Mouse (Mus musculus): ENCODE data around the gene Gabbr2.

Gene Gabbr2

DNA sequence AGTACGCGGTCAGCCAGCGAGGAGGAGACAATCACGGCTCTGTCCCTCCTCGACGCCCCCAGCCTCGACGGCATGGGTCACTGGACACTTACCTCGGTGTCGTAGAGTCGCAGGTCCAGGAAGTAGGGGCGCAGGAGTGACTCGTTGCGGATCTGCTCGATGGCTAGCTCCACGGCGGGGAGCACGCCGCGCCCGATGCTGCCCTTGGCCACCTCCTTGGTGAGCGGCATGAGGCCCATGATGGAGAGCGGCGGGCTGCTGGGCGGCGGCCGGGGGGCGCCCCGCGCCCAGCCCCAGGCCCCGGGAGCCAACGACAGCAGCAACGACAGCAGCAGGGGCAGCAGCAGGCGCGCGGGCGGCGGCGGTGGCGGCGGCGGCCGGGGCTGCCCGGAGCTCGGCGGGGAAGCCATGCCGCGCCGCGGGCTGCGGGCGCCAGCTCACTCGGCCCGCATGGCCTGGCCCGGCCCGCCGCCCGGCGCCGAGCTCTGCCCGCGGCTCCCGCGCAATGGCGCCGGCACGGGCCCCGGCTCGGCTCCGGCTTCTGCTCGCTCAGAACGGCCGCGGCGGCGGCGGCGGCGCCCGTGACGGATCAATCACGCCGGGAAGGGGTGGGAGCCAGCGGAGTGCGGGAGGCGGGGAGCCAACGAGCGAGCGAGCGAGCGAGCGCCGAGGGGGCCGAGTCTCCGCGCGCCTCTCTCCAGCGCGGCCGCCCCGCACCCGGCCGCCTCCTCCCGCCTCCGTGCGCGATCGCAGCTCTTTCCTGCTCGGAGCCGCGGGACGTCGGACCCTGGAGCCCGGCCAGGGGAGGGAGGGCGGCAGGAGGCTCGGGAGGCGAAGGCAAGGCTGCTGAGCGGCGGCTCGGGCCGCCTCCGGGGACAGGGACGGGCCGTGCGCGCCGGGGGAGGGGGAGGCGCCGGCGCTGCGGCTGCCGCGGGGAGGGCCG is at the start of gene Gabbr2:
TSS of gene Gabbr2 (minus strand) at position 858 of the 943 bp plus-strand sequence.
- DNase-seq (ENCODE audit: low read depth, low spot score), result no peak

GRCm38 (mm10) chr4:47039586-47039985 is 47.9 kb upstream of the Gabbr2 start:
- DNase-seq (ENCODE audit: low read depth, low spot score), result no peak

- DNase-seq (ENCODE audit: low read depth, low spot score), result peak; percentile 88
Observed at GRCm38 (mm10) chr4:47037321-47037657, 45.6 kb upstream of the Gabbr2 start.

DNA sequence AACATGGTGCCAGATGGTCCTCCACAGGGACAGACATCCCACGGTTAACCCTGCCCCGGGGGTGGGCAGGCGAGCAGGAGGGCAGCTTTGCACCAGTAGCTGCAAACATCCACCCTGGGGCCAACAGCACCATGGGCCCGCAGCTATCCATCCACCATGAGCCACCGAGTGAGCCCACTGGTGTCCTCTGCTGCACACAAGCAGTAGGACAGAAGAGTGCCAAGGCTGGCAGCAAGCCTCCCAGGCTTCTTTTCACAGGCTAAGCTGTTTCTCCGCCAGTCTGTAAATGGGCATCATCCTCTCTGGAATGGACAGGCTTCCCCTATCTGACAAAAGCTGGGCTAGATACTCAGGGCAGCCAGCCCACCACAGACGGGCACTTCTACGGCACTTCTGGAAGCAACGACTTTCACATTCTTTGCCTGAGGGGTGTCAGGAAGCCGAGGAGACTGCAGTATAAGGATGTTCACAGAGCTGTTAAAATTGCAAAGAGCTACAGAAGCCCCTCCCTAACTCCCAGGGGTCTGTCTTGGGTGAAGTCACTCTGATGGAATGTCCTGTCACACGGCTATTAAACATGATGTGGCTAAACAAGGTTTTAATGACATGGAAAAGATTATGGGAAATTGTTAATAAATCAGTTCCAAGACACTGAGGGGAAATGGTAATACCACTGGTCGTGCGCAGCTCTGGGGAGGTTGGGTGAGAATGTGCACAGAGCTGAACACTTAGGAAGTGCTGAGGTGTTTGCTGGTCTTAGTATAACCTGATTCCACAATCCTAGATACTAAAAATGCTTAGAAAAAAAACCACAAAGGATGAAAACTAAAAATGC is 45.0 kb upstream of the Gabbr2 start:
- no peak for DNase-seq (ENCODE audit: low read depth, low spot score)

DNA sequence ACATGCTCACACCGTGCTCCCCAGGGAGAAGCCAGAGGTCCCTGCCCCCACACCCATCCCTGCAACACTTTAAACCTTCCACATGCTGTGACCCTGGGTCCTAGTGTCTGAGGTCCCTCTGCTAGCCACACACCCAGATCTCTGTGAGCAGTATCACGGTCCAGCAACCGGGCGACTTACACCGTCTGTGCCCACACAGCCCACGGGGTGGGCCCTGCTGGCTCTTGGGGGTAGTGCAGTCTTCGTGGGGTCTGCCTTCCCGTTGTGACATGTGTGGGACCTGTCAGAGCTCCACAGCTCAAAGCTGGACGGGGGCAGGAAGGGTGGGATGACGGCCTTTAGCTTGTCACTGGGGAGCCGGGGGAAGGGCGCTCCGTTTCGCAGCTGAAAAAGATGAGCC is 43.9 kb upstream of the Gabbr2 start:
- DNase-seq (ENCODE audit: low read depth, low spot score), result no peak

GRCm38 (mm10) chr4:47032171-47032570 is 40.5 kb upstream of the Gabbr2 start:
- DNase-seq (ENCODE audit: low read depth, low spot score), result no peak

DNA sequence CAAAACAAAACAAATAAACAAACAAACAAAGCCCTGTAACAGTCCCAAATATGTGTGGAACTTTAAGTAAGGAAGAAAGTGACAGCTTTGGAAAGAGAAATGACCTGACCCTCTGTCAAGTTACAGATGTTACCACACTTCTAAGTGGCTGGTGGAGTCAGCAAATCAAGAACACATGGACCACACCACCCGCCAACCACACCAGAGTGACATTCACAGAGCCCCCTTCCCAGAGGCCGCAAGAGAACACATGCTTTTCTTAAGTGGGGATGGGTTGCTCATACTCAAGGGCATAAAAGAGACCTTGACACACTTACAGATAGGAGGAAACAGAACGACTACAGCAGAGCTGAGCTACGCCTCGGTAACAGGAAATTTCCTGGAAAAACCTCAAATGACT is 37.1 kb upstream of the Gabbr2 start:
- DNase-seq (ENCODE audit: low read depth, low spot score), result no peak

- no peak for DNase-seq (ENCODE audit: low read depth, low spot score)
Observed at GRCm38 (mm10) chr4:47023949-47024348, 32.3 kb upstream of the Gabbr2 start.

DNA sequence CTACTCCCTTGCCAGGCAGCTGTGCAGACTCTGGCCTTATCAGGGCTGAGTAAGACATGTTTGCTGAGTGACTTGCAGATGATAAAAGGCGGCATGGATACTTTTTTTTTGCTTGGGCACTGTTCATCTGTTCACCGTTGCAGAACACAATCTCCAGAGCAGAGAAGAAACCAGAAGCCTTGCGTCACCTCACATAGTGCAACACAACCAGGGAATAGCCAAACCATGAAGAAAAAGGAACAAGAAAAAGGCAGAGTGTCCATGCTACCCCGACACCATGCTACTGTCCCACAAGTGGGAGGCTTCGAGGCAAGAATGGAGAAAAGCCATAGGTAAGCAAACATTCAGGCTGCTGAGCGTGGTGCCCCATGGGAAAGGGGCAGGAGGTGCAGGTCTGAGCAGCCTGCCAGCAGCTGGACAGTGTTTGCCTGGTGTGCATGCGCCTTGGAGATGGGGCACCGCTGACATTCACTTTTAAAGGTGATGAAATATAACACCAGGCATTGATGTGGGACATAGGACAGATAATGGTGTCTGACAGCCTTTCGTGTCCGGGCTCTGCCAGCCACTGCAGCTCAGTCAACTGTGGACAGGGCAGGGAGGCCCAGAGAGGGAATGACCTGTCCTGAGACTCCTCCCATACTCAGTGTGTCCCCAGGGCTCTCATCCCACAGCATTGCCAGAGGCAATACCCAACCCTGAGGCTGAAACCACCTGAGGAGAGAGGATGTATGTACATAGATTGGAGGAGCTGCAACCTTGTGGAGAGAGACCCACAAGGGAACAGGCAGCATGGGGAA is 31.3 kb upstream of the Gabbr2 start:
- no peak for DNase-seq (ENCODE audit: low read depth, low spot score)

DNA sequence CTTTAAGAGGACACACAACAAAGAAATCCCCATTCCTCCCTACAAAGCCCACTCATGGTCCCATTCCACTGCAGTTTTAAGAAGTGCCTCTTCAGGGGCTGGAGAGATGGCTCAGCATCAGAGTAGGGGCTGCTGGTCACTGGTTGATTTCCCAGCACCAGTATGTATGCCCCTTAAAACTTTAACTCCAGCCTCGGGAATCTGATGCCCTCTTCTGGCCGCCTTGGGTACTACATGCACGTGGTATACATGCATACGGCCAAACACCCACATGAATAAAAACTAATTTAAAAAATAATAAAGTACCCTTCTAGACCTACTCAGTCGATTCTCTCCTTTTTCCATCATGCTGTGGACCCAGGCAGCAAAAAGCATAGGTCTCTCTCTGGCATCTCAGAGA is 28.9 kb upstream of the Gabbr2 start:
- peak; percentile 78 for DNase-seq (ENCODE audit: low read depth, low spot score)

GRCm38 (mm10) chr4:47015156-47015555 is 23.5 kb upstream of the Gabbr2 start:
- DNase-seq (ENCODE audit: low read depth, low spot score), result no peak

DNA sequence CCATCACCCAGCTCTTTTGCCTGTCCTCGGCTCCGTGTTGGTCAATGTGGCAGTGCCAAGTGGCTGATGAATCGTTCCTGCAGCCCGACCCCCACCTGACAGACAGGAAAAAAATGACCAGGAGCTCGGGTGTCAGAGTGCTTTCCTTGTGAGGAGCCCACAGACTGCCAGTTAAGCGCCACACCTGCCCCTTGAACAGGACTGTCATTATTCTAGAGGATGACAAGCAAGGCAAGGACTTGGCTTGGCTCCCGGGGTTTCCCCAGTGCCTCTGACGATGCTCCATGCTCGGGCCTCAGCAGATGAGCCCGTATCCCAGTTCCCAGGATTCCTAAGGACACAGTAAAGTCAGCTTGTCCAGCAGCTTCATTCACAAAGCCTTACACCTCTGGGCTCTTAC is 20.8 kb upstream of the Gabbr2 start:
- no peak for DNase-seq (ENCODE audit: low read depth, low spot score)

DNA sequence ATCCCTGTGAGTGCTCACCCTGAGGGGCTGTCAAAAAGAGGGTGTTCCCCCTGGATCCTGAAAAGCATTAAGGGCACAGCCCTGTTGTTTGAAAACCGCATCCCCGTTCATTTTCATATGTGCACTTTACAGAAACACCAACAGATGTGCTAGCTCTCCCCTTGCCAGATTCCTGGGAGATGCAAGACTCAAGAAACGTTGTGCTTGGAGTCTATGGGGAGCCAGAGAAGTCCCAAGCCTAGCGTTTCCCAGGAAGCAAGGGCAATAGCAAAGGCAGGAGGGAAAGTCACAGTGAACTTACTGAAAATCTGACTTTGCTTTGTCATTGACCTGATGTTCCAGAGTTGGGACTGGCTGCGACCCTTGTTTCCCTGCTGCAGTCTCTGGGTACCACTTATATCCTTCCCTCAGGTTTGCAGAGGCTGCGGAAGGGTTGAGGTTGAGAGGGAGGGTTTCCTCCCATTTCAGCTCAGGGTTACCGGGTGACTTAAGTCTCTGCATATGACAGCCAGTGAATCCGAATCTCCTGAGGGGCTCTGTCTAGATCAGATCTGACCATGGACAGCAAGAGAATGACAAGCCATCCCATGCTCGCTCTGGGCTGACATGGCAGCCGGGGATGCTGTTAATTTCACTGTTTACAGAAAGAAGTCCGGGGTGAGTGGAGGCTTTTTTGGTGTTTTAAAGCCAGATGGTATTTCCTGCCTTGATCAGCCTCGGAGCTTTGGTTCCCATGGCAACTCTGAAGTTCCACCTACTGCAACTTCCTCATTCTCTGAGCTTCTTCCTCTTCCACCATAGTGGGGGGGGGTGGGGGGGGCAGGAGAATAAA is 18.9 kb upstream of the Gabbr2 start:
- peak; percentile 85 for DNase-seq (ENCODE audit: low read depth, low spot score)

DNA sequence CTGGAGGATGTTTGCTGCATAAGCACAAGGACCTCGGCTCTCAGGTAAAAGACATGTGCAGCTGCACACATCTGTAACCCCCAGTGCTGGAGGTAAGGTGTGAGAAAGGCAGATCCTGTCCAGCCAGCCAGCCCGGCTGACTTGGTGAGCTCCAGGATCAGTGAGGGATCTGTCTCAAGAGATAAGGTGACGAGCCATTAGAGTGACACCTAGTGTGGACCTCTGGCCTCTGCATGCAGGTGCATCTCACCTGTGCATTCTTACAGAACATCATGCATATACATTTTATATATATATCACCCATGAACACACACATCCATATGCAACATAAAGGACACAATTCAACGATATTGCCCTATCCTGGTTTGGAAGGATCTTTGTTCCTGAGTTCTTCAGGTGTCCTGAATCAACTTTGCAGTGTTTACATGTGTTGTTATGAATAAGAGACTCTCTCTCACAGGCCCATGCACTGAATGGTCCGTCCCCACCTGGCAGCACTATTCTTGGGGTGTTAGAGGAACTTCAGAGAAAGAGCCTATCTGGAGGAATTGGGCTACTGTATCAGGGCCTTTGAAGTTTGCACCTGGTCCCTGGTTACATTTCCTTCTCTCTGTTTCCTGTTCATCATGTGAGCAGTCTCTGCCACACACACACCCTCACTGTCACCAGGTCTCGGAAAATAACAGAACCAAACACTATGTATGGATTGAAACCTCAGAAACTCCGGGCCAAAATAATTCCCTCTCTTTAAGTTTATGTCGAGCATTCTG is 9.1 kb upstream of the Gabbr2 start:
- peak; percentile 51 for DNase-seq (ENCODE audit: low read depth, low spot score)

DNA sequence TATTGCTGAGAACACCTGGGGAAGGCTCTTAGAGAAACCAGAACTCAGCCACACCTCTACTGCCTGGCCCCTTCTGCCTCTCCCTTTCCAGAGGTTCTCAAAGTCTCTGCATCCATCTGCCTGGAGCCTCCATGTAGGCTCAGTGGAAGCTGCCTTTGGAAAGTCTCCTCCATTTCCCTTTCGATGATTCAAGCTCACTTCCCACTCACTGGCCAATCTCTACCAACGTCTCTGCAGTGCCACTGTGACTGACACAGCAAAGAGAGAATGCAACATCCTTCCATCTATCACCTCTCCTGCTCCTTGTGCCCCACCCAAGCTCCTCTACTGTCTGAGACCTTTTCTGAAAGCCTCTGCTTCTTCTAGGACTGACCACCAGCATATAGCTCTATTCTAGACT is 6.3 kb upstream of the Gabbr2 start:
- no peak for DNase-seq (ENCODE audit: low read depth, low spot score)

- DNase-seq (ENCODE audit: low read depth, low spot score), result peak; percentile 18
Observed at GRCm38 (mm10) chr4:46992827-46993473, 1.3 kb upstream of the Gabbr2 start.

DNA sequence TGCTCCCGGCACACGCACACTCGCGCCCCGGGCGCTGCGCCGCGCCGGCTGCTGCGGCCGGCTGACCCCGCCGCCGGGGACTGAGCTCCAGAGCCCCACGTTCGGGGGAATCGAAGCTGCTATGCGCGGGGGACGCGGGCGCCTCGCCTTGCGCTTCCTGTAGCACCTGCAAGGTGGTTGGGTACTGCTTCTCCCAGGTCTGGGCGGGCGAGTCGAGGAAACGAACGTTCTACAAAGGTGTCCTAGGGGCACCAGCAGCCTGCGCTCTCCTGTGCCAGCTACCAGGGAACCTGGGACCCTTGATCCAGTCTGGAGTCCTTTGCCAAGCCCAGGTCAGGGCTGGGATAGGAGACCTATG is 265 bp upstream of the Gabbr2 start:
- no peak for DNase-seq (ENCODE audit: low read depth, low spot score)

DNA sequence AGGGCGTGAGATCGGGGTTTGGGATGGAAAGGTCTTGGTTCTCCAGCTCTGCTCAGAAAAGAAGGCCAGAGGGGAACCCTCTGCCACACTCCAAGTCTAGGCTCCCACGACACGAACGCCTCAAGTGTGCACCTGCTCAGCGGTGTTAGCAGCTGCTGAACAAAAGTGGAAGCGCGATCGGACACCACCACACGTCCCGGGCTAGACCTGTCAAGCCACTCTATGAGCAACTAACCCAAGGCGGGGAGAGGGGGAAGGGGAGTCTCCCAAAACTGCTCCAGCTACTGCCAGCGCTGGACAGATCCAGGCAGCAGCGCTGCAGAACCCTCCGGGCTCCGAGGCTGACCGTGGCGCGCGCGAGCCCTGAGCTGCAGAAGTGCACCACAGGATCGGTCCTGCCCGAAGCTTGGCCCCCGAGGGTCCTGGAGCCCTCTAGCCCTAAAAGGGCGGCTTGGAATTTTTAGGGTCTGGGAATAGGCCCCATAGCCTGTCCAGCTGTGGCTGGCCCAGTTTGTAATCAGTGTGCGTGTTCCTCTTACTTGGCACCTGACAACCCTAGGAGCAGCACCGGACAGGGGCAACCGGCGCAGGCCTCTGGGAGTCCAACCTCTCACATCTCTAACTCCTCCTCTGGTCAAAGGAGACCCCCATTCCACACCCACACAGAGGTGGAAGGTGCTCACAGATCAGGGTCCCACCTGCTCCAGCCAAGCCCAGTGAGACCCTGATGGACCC is 1.2 kb downstream of the Gabbr2 start:
- no peak for DNase-seq (ENCODE audit: low read depth, low spot score)

DNA sequence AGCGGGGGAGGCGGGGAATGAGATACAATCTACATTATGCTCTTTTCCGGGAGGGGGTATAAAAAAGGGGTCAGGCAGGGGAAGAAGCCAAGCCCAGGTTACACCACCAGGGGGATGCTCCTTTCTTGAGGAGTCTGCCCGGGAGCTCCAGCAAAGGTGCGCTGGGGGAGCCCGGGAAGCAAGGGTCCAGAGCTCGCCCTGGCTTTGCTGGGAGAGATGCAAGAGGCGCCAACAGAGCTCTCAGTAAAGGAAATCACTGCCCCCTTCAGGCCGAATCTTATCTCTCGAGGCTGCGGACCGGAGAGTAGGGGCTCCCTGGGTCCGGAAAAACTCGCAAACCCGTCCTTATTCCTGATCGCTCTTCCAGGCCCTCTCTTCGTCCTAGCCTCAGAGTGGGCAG is 1.8 kb downstream of the Gabbr2 start:
- peak; percentile 26 for DNase-seq (ENCODE audit: low read depth, low spot score)
